Mouse (Mus musculus): Measurements from ENCODE around the gene Urb2. TPM values are rescaled to one million over a fixed set of nuclear protein-coding genes. Genes with fewer than 3 reads are reported as not detected.

Urb2 gene
- polyA plus RNA-seq, 1 experiment from 2014 or later: 9.6 TPM

DNA sequence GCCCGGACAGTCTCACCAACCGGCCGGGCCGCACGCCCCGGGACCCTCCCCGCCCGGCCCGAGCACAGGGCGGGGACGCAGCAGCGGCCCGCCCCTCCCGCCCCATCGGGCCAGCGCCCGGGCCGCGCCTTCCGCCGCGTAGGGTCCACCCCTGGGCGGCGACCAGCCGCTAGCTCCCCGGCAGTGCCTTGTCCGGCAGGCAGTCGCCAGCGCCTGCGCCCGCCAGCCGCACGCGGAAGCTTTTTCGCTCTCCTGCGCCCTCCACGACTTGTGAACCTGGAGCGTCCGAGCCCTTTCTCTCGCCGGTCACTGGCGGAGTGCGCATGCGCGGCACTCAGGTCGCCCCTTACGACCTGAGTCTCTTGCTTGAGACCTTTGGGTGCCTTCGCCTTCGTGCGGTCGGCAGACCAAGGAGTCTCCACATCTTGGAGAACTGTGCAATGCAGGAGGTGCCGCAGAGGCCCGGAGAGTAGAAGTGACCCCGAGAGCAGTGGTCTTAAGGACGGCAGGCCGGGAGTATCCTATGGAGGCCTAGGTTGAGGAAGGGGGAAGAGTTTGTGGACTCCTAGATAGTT, 38.4 kb upstream of the Urb2 start, which contains the start of gene Abcb10:
Abcb10 (minus strand) TSS at position 297 of the 575 bp plus-strand sequence.
- Histone ChIP-seq H3K27me3 (replicated peaks; ENCODE audit: control insufficient read depth, insufficient read depth, low read length) (no peaks in the 10 kb centered on the region), H3K36me3 (ENCODE audit: control insufficient read depth, insufficient read depth, low read length) (no peaks in the 10 kb centered on the region), H3K4me2 (ENCODE audit: low read length) (peak within 1 kb of the TSS; percentile 84), H3K4me1 (replicated peaks; ENCODE audit: control insufficient read depth, insufficient read depth, low read length) (peaks cover 26% of the 10 kb centered on the region), H3K9ac (ENCODE audit: low read length) (peak within 1 kb of the TSS; percentile 70), H3K4me3 (ENCODE audit: low read depth, low read length) (peak within 1 kb of the TSS; percentile 82), H3K27ac (ENCODE audit: low read depth) (peak within 1 kb of the TSS; percentile 91), H3K9me3 (ENCODE audit: control insufficient read depth, low read length) (no peaks in the 10 kb centered on the region)
- under 1% methylated on average over 55 of the region's 56 CpGs for WGBS
- peak; percentile 92 for DNase-seq (ENCODE audit: low spot score)
- peak; percentile 94 for ATAC-seq (replicated peaks; ENCODE audit: low FRiP score, low TSS enrichment, low read depth)

DNA sequence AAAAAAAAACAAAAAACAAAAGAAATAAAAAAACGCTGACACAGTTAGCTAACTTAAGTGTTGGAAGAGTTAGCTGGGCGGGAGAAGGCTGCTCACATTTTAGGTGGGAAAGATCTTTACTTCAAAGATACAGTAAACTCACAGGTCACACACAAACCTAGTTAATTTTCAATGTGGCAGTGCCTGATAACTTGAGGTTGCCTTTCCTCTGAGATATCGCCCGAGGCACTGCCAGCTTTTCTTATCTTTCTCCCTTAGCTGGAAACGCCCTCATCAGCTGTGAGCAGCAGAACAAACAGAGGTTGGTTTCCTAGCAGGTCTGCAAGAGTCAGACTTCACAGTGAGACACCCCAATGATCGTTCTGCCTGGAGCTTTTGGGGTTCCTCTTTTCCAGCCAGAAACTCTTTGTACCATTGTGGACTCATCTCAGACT, 32.7 kb upstream of the Urb2 start:
- no peak overlapping the region for H3K27ac ChIP-seq (ENCODE audit: low read depth)
- ATAC-seq (replicated peaks; ENCODE audit: low FRiP score, low TSS enrichment, low read depth) (no peak), DNase-seq (ENCODE audit: low spot score) (no peak)
- no peaks in the 10 kb centered on the region for H3K27me3 ChIP-seq (replicated peaks; ENCODE audit: control insufficient read depth, insufficient read depth, low read length)
- 59% methylated on average over 6 of the region's 6 CpGs for WGBS
- no peaks in the 10 kb centered on the region for H3K9me3 ChIP-seq (ENCODE audit: control insufficient read depth, low read length)
- no peak overlapping the region for H3K9ac ChIP-seq (ENCODE audit: low read length)
- H3K4me3 ChIP-seq (ENCODE audit: low read depth, low read length): no peak overlapping the region
- no peaks in the 10 kb centered on the region for H3K36me3 ChIP-seq (ENCODE audit: control insufficient read depth, insufficient read depth, low read length)
- 0 out of 2 replicates have a peak, but pooled peaks cover 6% of the 10 kb centered on the region for H3K4me1 ChIP-seq (replicated peaks; ENCODE audit: control insufficient read depth, insufficient read depth, low read length)
- H3K4me2 ChIP-seq (ENCODE audit: low read length): no peak overlapping the region

DNA sequence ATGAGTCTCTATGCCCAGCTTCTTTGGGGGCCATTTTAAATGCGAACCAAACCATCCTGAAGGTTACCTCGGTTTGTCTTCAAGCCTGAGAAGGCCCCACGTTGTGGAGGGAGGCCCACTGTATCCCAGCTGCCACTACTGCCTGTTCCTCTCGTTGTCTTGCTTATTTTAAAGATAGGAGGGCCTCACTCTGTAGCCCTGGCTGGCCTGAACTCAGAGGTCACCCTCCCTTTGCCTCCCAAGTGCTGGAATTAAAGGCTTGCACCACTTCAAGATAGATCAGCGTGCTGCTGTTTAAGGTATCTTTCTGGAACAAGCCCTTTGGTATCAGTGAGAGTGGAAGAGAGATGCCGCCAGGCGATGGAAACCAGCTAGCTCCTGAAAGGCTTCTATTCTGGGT, 32.2 kb upstream of the Urb2 start:
- Histone ChIP-seq H3K4me1 (replicated peaks; ENCODE audit: control insufficient read depth, insufficient read depth, low read length) (0 out of 2 replicates have a peak, but pooled peaks cover 5% of the 10 kb centered on the region), H3K36me3 (ENCODE audit: control insufficient read depth, insufficient read depth, low read length) (no peaks in the 10 kb centered on the region), H3K27me3 (replicated peaks; ENCODE audit: control insufficient read depth, insufficient read depth, low read length) (no peaks in the 10 kb centered on the region), H3K27ac (ENCODE audit: low read depth) (no peak overlapping the region), H3K4me2 (ENCODE audit: low read length) (no peak overlapping the region), H3K9ac (ENCODE audit: low read length) (no peak overlapping the region), H3K9me3 (ENCODE audit: control insufficient read depth, low read length) (no peaks in the 10 kb centered on the region), H3K4me3 (ENCODE audit: low read depth, low read length) (no peak overlapping the region)
- DNase-seq (ENCODE audit: low spot score): no peak
- WGBS: 53% methylated on average over 7 of the region's 7 CpGs
- no peak for ATAC-seq (replicated peaks; ENCODE audit: low FRiP score, low TSS enrichment, low read depth)

DNA sequence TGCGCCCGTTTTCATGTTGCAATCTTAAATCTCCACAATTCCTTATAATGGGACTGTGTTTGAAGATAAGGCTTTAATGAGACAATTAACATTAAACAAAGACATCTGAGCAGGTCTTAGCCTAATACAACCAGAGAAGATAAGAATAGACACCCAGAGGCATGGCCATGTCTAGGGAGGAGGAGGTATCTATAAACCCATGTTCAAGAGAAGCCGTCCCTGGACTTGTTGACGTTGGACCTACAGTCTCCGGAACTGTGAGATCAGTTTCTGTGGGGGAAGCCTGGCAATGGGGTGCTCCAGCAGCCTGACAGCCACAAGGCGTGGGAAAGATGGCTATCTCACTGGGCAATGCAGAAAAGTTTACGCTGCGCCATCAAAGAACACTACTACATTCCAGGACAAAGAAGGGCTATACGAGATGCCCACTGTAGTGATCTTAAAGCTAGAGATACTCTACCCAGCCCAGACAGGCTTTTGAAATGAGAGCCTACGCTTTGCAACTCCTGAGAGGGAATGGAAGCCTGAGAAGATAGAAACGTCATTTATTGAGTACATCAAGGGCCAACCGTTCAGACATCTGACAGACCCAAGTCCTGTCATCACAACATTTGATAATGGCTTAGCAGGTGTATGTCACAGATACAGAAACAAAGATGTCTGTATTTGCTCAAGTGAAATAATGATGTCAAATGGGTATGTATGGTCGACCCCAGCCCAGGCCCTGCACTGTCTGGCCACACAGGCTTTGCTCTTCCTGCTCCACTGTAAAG, 30.8 kb upstream of the Urb2 start:
- WGBS: 74% methylated on average over 13 of the region's 13 CpGs

DNA sequence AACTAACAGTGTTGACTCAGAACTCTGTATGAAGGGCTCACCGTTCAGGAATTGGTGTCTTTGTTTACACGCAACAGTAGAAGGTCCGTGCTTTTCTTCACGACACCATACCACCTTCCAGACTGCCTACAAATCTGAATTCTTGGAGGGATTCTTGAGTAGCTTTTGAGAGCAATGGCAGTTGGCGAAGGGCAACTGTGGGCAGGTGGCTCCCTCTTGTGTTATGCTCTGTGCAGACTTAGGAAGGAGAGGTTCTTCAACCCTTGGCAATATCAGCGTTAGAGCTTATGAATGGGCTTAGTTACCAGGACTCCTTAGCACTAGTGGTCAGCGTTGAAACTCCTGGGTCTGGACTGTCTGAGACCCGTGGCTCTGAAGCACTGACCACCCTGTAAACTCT, 28.7 kb upstream of the Urb2 start:
- Histone ChIP-seq H3K9ac (ENCODE audit: low read length) (no peak overlapping the region), H3K36me3 (ENCODE audit: control insufficient read depth, insufficient read depth, low read length) (peaks cover 21% of the 10 kb centered on the region), H3K9me3 (ENCODE audit: control insufficient read depth, low read length) (no peaks in the 10 kb centered on the region), H3K4me2 (ENCODE audit: low read length) (no peak overlapping the region), H3K27ac (ENCODE audit: low read depth) (no peak overlapping the region), H3K4me3 (ENCODE audit: low read depth, low read length) (no peak overlapping the region), H3K27me3 (replicated peaks; ENCODE audit: control insufficient read depth, insufficient read depth, low read length) (no peaks in the 10 kb centered on the region), H3K4me1 (replicated peaks; ENCODE audit: control insufficient read depth, insufficient read depth, low read length) (0 out of 2 replicates have a peak, but pooled peaks cover 5% of the 10 kb centered on the region)
- DNase-seq (ENCODE audit: low spot score) (no peak), ATAC-seq (replicated peaks; ENCODE audit: low FRiP score, low TSS enrichment, low read depth) (no peak)
- WGBS: 86% methylated on average over 8 of the region's 8 CpGs

More for the DNA sequence above, 30.8 kb upstream of the Urb2 start:
- Histone ChIP-seq H3K4me2 (ENCODE audit: low read length) (no peak overlapping the region), H3K4me3 (ENCODE audit: low read depth, low read length) (no peak overlapping the region), H3K4me1 (replicated peaks; ENCODE audit: control insufficient read depth, insufficient read depth, low read length) (0 out of 2 replicates have a peak, but pooled peaks cover 5% of the 10 kb centered on the region), H3K9me3 (ENCODE audit: control insufficient read depth, low read length) (no peaks in the 10 kb centered on the region), H3K27ac (ENCODE audit: low read depth) (no peak overlapping the region), H3K36me3 (ENCODE audit: control insufficient read depth, insufficient read depth, low read length) (peaks cover 5% of the 10 kb centered on the region), H3K9ac (ENCODE audit: low read length) (no peak overlapping the region), H3K27me3 (replicated peaks; ENCODE audit: control insufficient read depth, insufficient read depth, low read length) (no peaks in the 10 kb centered on the region)
- no peak for ATAC-seq (replicated peaks; ENCODE audit: low FRiP score, low TSS enrichment, low read depth)
- no peak for DNase-seq (ENCODE audit: low spot score)

DNA sequence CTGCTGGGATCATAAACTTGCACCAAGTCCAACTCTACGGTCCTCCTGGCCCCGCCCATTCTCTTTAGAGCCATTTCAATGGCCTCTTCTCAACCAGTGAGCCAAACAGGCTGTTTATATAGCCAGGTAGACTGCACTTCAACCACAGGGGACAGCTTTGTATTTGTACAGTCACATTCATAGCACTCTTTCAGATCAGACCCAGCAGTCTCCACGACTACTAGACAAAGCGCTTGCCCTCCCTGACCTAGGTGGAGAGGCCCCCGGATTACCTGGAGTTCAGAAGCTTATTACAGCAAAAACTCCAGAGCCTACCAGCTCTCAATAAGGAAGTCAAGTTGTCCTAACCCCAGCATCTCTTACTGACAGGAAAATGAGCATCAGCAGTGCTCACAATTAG, 27.7 kb upstream of the Urb2 start:
- DNase-seq (ENCODE audit: low spot score): no peak
- Histone ChIP-seq H3K9me3 (ENCODE audit: control insufficient read depth, low read length) (no peaks in the 10 kb centered on the region), H3K27ac (ENCODE audit: low read depth) (peak overlapping the region; percentile 55; the same call in 1 of the 2 replicates), H3K4me2 (ENCODE audit: low read length) (no peak overlapping the region), H3K9ac (ENCODE audit: low read length) (no peak overlapping the region), H3K4me1 (replicated peaks; ENCODE audit: control insufficient read depth, insufficient read depth, low read length) (0 out of 2 replicates have a peak, but pooled peaks cover 5% of the 10 kb centered on the region), H3K27me3 (replicated peaks; ENCODE audit: control insufficient read depth, insufficient read depth, low read length) (no peaks in the 10 kb centered on the region), H3K4me3 (ENCODE audit: low read depth, low read length) (no peak overlapping the region), H3K36me3 (ENCODE audit: control insufficient read depth, insufficient read depth, low read length) (peaks cover 29% of the 10 kb centered on the region)
- ATAC-seq (replicated peaks; ENCODE audit: low FRiP score, low TSS enrichment, low read depth): no peak
- 84% methylated on average over 5 of the region's 5 CpGs for WGBS

DNA sequence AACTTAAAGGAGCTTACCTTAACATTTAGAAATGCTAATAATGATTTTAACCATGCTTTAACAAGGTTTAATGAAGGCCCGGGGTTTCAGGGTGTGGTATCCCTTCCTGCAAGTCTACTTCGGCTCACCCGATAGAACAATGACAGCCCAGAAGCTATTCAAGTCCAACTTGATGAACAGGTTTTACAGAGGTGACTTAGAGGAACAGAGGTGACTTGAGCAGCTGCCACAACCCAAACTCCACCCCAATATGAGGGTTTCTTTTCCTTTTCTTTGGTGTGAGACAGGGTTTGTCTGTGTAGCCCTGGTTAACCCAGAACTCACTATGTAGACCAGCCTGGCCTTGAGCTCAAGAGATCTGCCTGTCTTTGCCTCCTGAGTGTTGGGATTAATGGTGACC, 27.3 kb upstream of the Urb2 start:
- Histone ChIP-seq H3K4me2 (ENCODE audit: low read length) (no peak overlapping the region), H3K27me3 (replicated peaks; ENCODE audit: control insufficient read depth, insufficient read depth, low read length) (no peaks in the 10 kb centered on the region), H3K27ac (ENCODE audit: low read depth) (peak overlapping the region; percentile 55; the same call in 1 of the 2 replicates), H3K4me3 (ENCODE audit: low read depth, low read length) (no peak overlapping the region), H3K9me3 (ENCODE audit: control insufficient read depth, low read length) (no peaks in the 10 kb centered on the region), H3K36me3 (ENCODE audit: control insufficient read depth, insufficient read depth, low read length) (peaks cover 33% of the 10 kb centered on the region), H3K4me1 (replicated peaks; ENCODE audit: control insufficient read depth, insufficient read depth, low read length) (0 out of 2 replicates have a peak, but pooled peaks cover 5% of the 10 kb centered on the region), H3K9ac (ENCODE audit: low read length) (no peak overlapping the region)
- DNase-seq (ENCODE audit: low spot score): no peak
- ATAC-seq (replicated peaks; ENCODE audit: low FRiP score, low TSS enrichment, low read depth): peak; percentile 77; the same call in 1 of the 2 replicates
- WGBS: 70% methylated on average over 3 of the region's 3 CpGs

DNA sequence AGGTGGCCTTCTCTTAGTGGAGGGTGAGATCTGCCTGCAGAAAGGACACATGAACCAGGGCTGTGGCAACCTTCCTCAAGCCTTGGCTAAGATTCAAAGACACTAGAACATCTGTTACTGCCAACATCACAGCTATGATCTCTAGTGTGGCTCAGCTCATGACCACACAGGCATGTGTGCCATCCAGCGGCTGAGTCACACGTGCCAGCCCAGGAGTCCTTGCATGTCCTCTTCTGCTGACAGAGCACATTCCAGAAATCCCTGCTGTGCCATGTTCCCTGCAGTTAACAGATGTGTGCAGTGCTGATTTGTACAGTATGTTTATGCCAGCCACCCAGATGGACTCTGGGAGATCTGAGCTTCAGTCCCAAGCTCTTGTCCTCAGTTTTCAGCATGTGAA, 21.7 kb upstream of the Urb2 start:
- Histone ChIP-seq H3K36me3 (ENCODE audit: control insufficient read depth, insufficient read depth, low read length) (peaks cover 84% of the 10 kb centered on the region), H3K9ac (ENCODE audit: low read length) (no peak overlapping the region), H3K4me3 (ENCODE audit: low read depth, low read length) (no peak overlapping the region), H3K27me3 (replicated peaks; ENCODE audit: control insufficient read depth, insufficient read depth, low read length) (no peaks in the 10 kb centered on the region), H3K4me2 (ENCODE audit: low read length) (no peak overlapping the region), H3K9me3 (ENCODE audit: control insufficient read depth, low read length) (no peaks in the 10 kb centered on the region), H3K27ac (ENCODE audit: low read depth) (no peak overlapping the region), H3K4me1 (replicated peaks; ENCODE audit: control insufficient read depth, insufficient read depth, low read length) (no peaks in the 10 kb centered on the region)
- 92% methylated on average over 2 of the region's 2 CpGs for WGBS
- DNase-seq (ENCODE audit: low spot score): no peak
- no peak for ATAC-seq (replicated peaks; ENCODE audit: low FRiP score, low TSS enrichment, low read depth)
